Mouse (Mus musculus) urinary bladder, adult 2 months (tissue): ENCODE results near the gene Derl2. TPM values are rescaled to one million over a fixed set of nuclear protein-coding genes. Genes with fewer than 3 reads are reported as not detected.

ENCODE experiments used
- DNase-seq: peaks from one replicate; pipeline ENCODE4 v3.0.0; 2022; ENCODE audit warnings: low spot score
- polyA plus RNA-seq: library from polyadenylated mRNA; depleted of rRNA; stranded (reverse); fragments of >200 nt; gene quantifications from 2 replicates; pipeline ENCODE4 v1.2.3, GENCODE M21; 2012; rRNA removed

Derl2 gene
- polyA plus RNA-seq, 1 experiment: 25.5 TPM

DNA sequence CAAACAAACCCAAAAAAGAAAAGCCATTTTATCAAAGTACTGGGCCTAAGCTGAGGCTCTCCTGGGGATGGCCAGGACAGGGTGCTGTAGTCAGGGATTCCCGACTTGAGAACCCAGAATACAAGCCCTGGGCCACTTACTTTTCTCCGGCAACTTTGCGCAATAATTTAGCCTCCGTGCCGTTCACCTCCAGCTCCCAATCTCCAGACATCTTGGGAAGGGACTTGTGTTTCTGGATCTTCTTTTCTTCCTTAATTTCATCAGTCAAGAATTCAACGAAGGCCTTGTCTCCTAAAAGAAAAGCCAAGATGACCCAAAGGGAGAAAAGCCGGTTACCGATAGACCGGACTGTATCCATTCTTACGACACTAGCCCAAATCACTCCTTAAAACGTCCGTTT, 37.6 kb downstream of the Derl2 start:
- DNase-seq: no peak

DNA sequence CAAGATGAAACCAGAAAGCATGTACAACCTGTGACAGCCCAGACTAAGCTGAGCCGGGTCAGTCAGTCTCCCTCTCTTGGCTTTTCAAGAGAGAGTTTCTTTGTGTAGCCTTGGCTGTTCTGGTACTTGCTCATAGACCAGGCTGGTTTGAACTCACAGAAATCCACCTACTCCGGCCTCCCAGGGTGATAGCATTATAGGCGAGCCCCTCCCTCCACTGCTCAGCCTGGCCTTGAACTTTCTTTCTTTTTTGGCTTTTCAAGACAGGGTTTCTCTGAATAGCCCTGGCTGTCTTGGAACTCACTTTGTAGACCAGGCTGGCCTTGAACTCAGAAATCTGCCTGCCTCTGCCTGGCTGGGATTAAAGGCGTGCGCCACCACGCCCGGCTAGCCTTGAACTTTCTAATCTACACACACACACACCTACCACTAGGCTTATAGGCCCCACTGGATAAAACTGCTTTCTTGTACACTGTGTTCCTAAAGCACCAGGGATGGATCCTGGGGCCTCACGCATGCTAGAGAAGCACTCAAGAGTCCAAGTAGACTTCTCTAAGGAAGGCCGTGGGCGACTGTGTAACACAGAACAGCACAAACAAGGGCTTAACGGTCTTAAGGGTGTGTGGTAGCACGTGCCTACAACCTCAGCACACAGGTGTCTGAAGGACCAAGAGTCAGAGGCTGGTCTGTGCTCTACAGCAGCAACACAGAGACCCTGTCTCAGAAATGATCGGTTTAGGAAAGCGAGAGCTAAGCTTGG, 38.7 kb downstream of the Derl2 start:
- DNase-seq: no peak

DNA sequence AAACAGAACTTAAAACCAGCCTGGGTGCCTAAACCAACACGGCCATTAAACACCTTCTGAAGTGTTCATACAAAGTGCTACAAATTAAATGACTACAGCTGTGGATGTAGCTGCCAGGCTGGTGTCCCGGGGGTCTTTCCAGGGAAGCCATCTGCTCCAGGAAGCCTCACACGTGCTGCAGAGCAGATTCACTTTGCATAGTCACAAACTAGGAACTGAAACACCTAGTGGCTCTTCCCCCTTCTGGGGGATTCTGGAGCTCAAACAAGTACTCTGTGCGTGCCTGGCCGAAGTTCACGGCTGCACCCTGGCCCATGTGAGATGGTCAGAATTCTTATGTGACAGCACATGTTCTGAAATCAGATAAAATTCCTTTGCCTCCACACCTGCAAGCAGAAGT, 39.4 kb downstream of the Derl2 start:
- no peak for DNase-seq

DNA sequence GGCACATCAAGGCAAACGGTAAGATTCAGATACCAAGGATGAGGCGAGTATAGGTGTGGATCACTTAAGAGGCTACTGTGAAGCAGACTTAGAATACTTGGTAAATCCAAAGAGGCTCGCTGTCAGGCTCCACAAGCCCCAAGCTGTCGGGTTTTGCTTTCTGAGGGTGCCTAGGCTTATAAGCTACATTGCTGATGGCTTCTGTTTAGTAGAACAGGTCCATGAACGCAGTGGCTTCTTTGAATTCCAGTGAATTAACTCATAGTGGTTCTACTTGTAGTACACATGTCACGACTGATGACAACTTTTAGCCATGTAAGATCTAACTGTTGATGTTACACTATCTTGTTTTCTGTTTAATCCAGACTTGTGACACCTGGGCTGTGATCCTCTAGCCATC, 42.3 kb downstream of the Derl2 start:
- no peak for DNase-seq

DNA sequence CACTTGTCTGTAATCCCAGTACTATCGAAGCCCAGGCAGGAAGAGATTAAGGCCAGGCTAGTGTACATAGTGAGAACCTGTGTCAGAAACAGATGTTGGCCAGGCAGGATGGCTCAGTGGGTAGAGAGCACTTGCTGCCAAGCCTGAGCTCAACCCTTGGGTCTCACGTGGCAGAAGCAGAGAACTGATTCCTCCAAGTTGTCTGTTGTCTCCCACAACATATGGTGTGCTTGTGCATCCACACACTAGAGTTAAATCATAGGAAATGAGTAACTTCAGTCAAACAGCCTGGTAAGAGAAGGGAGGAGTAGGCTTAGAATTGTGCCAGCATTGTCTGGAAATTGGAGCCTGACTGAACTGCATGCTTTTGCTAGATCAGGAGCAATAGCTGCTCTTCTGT, 44.4 kb downstream of the Derl2 start:
- no peak for DNase-seq

GRCm38 (mm10) chr11:70973947-70974346, 45.7 kb downstream of the Derl2 start:
- DNase-seq: no peak

GRCm38 (mm10) chr11:70972586-70972985, 47.1 kb downstream of the Derl2 start:
- no peak for DNase-seq

GRCm38 (mm10) chr11:70970560-70971540, 48.8 kb downstream of the Derl2 start:
- DNase-seq: no peak

DNA sequence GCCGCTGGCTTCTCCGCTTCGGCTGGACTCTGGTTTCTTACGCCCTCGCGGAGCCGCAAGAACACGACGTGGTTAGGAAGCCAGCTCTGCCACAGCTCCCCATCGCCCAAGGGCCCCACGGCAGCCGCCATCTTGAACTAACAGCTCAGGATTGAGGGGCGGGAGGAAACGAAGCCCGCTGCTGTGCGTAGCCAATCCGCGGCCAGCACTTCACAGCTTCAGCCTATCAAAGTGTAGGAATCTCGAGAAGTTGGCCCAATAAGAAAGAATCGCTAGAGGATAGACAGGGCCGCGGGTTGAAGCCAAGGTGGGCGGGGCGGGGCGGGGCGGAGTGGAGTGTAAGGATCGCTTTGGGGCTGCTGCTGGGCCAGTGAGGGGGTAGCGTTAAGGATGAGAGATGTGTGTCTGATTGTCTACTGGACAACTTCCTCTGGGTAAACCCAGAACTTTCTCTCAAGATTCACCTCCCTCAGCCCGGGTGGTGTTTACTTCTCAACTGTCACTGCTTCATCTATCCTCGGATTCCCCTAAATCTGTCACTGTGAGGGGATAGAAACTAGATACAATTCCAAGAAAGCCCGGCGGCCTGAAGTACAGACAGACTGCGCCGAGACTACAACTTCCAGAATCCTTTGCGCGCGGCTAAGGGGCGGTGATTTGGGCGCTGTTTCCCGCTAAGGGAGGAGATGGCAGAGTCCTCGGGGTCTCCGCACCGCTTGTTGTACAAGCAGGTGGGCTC, 49.7 kb downstream of the Derl2 start, which contains the start of the genes Nup88 and Rpain:
Gene Nup88, minus strand, starts transcription at position 153 of the 739 bp plus-strand sequence.
Gene Rpain, plus strand, starts transcription at position 393 of the 739 bp plus-strand sequence.
- DNase-seq: peak; percentile 79

- no peak for DNase-seq
Observed at GRCm38 (mm10) chr11:70969271-70969794, 50.3 kb downstream of the Derl2 start.

DNA sequence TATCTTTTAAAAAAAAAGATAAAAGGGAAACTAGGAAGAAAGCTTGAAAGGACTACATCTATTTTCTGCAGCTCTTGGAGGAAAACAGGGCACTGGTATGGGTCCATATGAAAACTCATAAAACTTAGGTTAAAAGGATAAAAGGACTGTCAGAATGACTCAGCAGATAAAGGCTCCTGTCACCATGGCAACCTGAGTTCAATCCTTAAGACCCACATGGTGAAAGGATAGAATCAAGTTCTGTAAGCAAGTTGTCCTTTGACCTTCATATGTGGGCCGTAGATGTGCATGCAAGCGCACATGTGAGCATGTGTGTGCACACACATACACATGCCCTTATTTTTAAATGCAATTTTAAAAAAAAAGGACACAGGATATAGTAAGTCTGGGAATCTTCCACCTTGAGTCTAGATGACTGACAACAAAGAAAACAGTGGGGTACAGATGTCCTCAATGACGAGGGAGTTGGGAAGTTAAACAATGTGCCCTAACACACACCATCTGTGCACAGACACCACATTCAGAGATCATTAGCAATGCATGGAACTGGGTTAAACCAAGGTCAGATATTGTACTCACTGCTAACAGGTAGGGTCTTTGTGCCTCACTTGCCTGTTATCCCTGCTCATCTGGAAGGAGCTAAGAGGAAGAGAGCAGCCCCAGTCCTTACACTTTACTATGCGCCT, 55.3 kb downstream of the Derl2 start:
- DNase-seq: no peak

GRCm38 (mm10) chr11:70960786-70961554, 58.7 kb downstream of the Derl2 start:
- no peak for DNase-seq

Other genes with a start within 250 kb of the Derl2 start
- gene Scimp, start 207.3 kb downstream of the Derl2 start, polyA plus RNA-seq: 1.1 and 1.5 TPM in 2 replicates
- 12.3 and 15.8 TPM in 2 replicates for gene Rabep1, start 175.1 kb downstream of the Derl2 start, polyA plus RNA-seq
- gene Nup88, start 49.9 kb downstream of the Derl2 start, polyA plus RNA-seq: 113 and 130 TPM in 2 replicates
- 44.2 and 58.6 TPM in 2 replicates for gene Rpain, start 49.6 kb downstream of the Derl2 start, polyA plus RNA-seq
- 102 and 120 TPM in 2 replicates for gene C1qbp, start 36.8 kb downstream of the Derl2 start, polyA plus RNA-seq
- gene Dhx33, start 15.4 kb downstream of the Derl2 start, polyA plus RNA-seq: 16.2 and 18.4 TPM in 2 replicates
- gene Mis12, start 230 bp downstream of the Derl2 start, polyA plus RNA-seq: 11.0 and 13.3 TPM in 2 replicates
- 2.6 and 3.2 TPM in 2 replicates for gene 6330403K07Rik, start 13.7 kb upstream of the Derl2 start, polyA plus RNA-seq
- gene Nlrp1a, start 124.9 kb upstream of the Derl2 start, polyA plus RNA-seq: 0.12 and 0.13 TPM in 2 replicates
- 1.2 TPM in 2 replicates for gene Nlrp1b, start 210.9 kb upstream of the Derl2 start, polyA plus RNA-seq